Mouse (Mus musculus) regulatory T cell (primary cell): Measurements from ENCODE around the gene Zfp169.

Source experiments
- in situ Hi-C: fragments of 300-600 bp; cut with MboI, MseI; formaldehyde crosslinking; loops from one replicate; pipeline ENCODE4 v1.15.1; 2025; ENCODE audit warnings: high pct_unique_total_duplicates

The Zfp169 gene

GRCm38 (mm10) chr13:48525745-48526144 lies 12.5 kb upstream of the Zfp169 start:
- in situ Hi-C loops: loop anchor here (5.0 kb wide), 2 partner anchors 47 to 112 kb away; no protein-coding TSS in a partner anchor

DNA sequence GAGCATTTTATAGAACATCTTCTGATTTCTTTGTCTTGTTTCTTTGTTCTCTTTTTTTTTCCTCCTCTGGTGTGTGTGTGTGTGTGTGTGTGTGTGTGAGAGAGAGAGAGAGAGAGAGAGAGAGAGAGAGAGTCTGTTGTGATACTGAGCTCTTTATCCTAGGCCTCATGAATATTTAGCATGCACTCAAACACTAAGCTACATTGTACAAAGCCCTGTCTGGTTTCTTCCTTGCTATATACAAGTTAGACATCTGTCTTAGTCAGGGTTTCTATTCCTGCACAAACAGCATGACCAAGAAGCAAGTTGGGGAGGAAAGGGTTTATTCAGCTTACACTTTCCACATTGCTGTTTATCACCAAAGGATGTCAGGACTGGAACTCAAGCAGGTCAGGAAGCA lies 5.9 kb upstream of the Zfp169 start:
- in situ Hi-C loops: loop anchor here (25.0 kb wide), 1 partner anchor 1782 kb away; the partner anchor contains the start of gene Nup153

DNA sequence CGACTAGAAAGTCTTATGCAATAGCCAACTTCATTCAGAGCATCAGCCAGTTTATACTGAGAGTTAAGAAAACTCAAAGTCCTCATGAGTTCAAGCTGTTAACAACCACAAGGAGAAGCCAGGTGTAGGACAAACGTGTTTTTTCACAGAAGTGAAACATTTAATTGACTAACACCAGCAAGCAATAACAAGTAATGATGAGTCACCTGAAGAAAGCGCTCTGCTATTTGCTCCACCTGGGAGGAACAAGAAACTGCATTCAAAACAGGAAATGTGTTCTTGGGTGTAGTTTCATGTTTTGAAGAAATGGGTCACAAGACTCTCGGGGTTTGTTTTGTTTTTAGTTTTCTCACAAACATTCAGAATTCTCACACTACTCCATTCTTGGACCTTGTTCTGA lies 2.6 kb upstream of the Zfp169 start:
- in situ Hi-C loops: loop anchor here (25.0 kb wide), 1 partner anchor 1779 kb away; the partner anchor contains the start of gene Nup153

DNA sequence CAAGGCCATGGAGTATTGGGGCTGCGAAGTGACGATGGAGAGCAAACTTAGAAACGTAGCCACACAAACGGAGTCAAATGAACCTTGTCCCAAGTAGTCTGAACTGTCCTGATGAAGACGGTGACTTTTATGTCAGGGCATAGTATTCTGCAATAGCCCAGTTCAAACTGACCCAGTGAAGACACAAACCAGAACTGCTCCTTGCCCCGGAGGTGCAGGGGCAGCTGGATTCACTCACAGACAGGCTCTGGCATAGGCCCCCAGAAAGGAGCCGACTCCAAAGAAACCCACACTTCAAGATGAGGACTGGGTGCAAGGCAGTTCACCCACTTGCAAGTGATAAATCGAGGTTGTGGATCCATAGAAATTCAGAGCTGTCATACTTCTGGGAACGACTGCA lies 4.6 kb downstream of the Zfp169 start:
- in situ Hi-C loops: loop anchor here (25.0 kb wide), 1 partner anchor 1771 kb away; the partner anchor contains the start of gene Nup153

DNA sequence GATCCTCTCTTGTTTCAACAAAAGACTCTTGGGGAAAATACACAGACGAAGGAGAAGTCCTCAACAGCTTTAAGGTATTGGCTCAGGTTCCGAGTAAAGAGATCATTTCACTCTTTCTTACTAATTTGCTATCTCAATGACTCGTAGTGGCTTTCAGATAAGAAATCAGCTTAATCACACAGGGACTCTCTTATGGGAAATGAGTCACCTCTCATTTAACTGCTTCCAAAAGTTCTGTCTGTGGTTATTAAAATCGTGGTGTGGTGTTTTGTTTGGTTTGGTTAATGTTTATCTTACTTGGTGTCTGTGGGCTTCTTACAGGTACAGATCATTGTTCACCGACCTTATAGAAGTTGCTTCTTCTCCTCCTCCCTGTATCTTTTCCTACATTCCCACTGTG lies 10.8 kb downstream of the Zfp169 start:
- in situ Hi-C loops: loop anchor here (25.0 kb wide), 1 partner anchor 1765 kb away; the partner anchor contains the start of gene Nup153

- in situ Hi-C loops: no loop called here
These were observed 14.6 kb downstream of the Zfp169 start for GRCm38 (mm10) chr13:48498676-48499075.

DNA sequence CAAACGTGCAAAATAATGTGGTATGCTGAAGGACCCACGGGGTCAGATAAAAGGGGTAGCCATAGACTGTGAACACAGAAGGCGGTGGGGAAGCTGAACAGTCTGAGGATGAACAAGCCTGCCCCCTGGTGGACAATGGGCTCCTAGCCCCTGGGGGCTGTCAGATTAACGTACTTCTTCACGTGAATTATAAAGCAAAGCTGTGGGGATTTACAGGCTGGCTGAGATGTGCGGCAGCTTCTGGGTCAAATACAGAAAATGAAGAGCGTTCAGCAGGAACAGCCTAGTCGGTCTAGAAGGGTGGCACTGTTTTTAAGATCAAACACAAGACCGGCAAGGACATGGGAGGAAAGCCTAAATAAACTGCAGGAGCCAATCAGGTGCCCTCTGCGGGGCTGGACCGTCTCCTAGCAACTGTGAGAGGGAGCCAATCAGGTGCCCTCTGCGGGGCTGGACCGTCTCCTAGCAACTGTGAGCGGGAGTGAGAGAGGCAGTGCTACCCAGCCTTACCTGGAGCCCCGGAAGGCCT lies 15.5 kb downstream of the Zfp169 start:
- in situ Hi-C loops: no loop called here

DNA sequence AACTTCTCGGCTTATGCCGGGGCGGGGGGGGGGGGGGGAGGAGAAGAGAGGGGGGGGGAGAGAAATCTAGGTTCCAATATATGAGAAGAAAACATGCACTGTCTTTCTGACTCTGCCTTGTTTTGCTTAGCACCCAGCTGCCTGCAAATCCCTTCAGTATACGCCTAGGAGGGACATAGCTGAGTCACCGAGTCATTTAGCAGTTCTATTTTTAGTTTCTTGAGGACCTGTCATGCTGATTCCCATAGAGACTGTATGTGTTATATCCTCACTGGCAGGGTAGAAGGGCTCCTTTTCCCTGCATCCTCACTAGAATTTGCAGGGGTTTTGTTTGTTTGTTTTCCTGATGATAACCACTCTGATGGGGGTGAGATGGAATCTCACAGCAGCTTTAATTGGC lies 20.1 kb downstream of the Zfp169 start:
- in situ Hi-C loops: no loop called here

- in situ Hi-C loops: no loop called here
These were observed 22.7 kb downstream of the Zfp169 start for GRCm38 (mm10) chr13:48490396-48491182.

DNA sequence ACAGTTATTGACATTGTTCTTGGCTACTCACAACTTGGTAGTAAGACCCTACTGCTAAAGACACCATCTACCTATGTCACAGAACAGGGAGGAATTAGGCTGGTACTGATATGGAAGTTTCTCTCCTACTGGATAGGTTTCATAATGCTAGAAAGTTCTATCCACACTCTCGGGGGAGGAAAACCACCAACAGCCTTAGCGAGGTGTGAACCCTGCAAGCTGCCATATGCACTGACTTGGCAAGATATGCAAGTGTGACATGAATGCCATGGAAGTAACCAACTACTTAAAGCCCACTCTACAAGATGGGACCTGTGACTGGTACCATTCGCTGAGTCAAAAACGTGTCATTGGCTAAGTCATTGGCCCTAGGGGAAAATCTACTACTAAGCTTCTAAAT lies 29.6 kb downstream of the Zfp169 start:
- in situ Hi-C loops: no loop called here

DNA sequence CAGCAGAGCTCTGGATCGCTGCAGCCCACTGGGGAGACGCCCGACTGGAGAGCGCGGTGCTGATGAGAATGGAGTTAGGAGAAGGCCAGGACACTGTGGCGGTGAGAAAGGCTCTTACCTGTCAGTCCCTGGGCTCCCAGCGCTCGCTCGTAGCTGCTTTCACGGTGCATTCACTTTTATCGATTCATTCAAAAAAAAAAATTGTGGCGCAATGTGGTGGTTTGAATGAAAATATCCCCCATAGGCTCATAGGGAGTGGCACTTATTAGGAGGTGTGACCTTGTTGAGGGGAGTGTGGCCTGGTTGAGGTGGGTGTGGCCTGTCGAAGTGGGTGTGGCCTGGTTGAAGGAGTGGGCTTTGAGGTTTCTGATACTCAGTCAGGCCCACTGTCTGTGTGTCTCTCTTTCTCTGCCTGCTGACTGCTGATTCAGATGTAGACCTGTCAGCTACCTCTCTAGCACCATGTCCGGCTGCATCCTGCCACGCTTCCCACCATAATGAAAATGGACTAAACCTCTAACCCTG lies 44.5 kb downstream of the Zfp169 start:
- in situ Hi-C loops: no loop called here

DNA sequence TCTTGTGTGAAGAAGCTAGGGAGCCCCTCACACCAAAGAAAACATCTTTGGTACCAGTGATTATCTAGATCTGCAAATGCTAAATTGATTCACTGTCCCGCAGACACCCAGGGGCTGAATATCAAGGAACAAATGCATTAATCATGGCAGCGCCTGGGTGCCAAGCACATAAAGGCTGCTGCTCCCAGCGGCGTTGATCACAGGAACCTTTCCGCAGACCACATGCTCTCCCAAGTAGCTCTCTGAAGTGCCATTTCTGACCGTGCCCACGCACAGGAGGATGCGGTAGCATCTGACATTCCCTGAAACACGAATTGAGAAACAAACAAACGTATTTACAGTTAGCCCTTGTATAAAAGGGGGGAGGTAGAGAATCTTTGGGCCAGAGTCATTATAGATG lies 47.1 kb downstream of the Zfp169 start:
- in situ Hi-C loops: no loop called here

- in situ Hi-C loops: no loop called here
These were observed 49.1 kb downstream of the Zfp169 start for GRCm38 (mm10) chr13:48464170-48464569.

DNA sequence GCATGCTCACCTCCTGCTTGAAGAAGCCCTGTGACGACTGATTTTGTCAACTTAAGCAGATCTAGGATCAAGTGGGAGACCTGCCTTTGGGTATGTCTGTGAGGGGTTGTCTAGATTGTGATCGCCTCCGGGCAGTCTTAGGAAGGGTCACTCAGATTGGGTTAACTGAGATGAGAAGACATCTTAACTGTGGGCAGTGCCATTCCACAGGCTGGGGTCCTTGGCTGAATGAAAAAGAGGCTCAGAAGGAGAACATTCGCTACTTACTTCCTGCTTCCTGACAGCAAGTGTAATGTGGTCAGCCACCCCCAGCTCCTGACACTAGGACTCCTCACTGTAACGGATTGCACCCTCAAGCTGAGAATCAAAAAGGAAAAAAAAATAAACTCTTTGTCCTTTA lies 54.0 kb downstream of the Zfp169 start:
- in situ Hi-C loops: loop anchor here (5.0 kb wide), 1 partner anchor 1152 kb away; no protein-coding TSS in a partner anchor

GRCm38 (mm10) chr13:48448119-48448518 lies 65.1 kb downstream of the Zfp169 start:
- in situ Hi-C loops: loop anchor here (10.0 kb wide), 1 partner anchor 1273 kb away; no protein-coding TSS in a partner anchor

GRCm38 (mm10) chr13:48443996-48444395 lies 69.3 kb downstream of the Zfp169 start:
- in situ Hi-C loops: loop anchor here (10.0 kb wide), 1 partner anchor 1269 kb away; no protein-coding TSS in a partner anchor

DNA sequence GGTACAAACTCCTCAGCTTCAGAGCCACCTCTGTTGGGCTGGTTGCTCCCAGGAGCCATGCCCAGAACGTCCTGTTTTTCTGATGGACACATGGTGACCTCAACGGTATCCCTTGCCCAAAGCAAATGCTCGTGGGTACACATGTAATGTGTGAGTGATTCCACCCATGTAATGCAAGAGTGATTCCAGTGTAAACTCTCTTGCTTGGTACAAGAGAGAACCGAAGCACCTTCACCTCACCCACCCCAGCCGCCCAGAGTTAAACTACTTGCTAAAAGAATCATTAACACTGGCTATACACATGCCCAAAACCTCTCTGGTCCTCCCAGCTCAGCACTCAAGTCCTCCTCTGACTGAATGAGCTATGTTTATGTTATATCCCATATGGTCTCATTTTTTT lies 74.9 kb downstream of the Zfp169 start:
- in situ Hi-C loops: no loop called here
